Mouse (Mus musculus) small intestine, adult 2 months (tissue): Measurements from ENCODE around the gene Tec. TPM values are rescaled to one million over a fixed set of nuclear protein-coding genes. Genes with fewer than 3 reads are reported as not detected.

ENCODE experiments used
- H3K27ac ChIP-seq: fragments of 200-500 bp; 2 replicates; pipeline ENCODE4 v1.5.1; 2012; ENCODE audit warnings: low read depth, low read length, control low read depth, inconsistent platforms; ENCODE audit not compliant: insufficient read depth
- H3K27me3 ChIP-seq: fragments of 200-500 bp; 2 replicates; pipeline ENCODE4 v1.6.1; 2012; ENCODE audit warnings: mild to moderate bottlenecking, moderate library complexity, low read length, inconsistent platforms; ENCODE audit not compliant: control insufficient read depth, insufficient read depth
- H3K36me3 ChIP-seq: fragments of 200-500 bp; 2 replicates; pipeline ENCODE4 v1.6.1; 2012; ENCODE audit warnings: mild to moderate bottlenecking, low read length, control low read depth, inconsistent platforms; ENCODE audit not compliant: control insufficient read depth, insufficient read depth
- H3K4me1 ChIP-seq: fragments of 200-500 bp; 2 replicates; pipeline ENCODE4 v1.6.1; 2012; ENCODE audit warnings: low read length, inconsistent platforms, mixed read lengths; ENCODE audit not compliant: control insufficient read depth, insufficient read depth, insufficient read length
- H3K4me3 ChIP-seq: fragments of 200-500 bp; 2 replicates; pipeline ENCODE4 v1.5.1; 2012; ENCODE audit warnings: low read depth, mild to moderate bottlenecking, control low read depth, inconsistent platforms, low read length, moderate library complexity
- CTCF ChIP-seq: fragments of 200-500 bp; IDR thresholded peaks from 2 replicates; pipeline ENCODE4 v1.5.1; 2012; ENCODE audit warnings: low read depth, mild to moderate bottlenecking, control low read depth, inconsistent platforms, low read length, moderate library complexity, mixed read lengths; ENCODE audit not compliant: insufficient replicate concordance, insufficient read length; ENCODE audit errors: extremely low read depth
- POLR2A ChIP-seq: fragments of 200-500 bp; IDR thresholded peaks from 2 replicates; pipeline ENCODE4 v1.6.1; 2012; ENCODE audit warnings: low read depth, mild to moderate bottlenecking, control low read depth, inconsistent platforms, low read length, moderate library complexity
- WGBS: fragments of 180-500 bp; shearing (Covaris S2); methylation state at CpG from one replicate; pipeline ENCODE4 v1.1.7; 2018; 5-methylcytosine and 5-hydroxymethylcytosine counted together
- polyA plus RNA-seq: library from polyadenylated mRNA; depleted of rRNA; stranded (reverse); fragments of >200 nt; gene quantifications from 2 replicates; pipeline ENCODE4 v1.2.3, GENCODE M21; 2012

The Tec gene
- polyA plus RNA-seq, 1 experiment: 7.1 TPM

DNA sequence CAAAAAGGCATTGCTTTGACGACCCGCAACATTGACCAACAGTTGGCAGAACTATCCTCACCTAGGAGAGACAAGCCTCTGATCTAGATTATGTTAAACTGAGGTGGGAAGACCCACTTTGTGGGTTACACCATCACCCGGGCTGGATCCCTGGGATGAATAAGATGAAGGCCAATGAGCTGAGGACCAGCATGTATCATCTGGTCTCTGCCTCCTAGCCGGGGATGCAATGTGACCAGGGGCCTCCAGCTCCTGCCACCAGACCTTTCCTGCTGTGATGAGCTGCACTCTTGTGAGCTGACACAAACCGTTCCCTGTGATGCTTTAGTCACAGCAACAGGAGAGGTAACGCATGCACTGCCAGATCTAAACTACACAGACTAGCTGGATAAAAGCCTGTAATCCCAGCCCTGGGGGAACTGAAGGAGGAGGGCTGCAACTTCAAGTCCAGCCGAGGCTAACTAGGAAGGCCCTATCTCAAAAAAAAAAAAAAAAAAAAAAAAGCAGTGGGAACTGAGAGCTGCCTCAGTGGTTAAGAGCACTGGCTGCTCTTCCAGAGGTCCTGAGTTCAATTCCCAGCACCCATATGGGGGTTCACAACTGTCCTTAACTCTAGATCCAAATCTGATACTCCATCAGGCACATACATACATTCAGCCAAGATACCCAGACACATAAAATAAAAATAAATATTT, 15.8 kb downstream of the Tec start:
- no peak for TF ChIP-seq CTCF
- no peak for TF ChIP-seq POLR2A
- peaks cover 36% of the 10 kb centered on the region for H3K4me1 ChIP-seq
- H3K4me3 ChIP-seq: no peak overlapping the region
- no peaks in the 10 kb centered on the region for H3K27me3 ChIP-seq
- 77% methylated on average over 7 of the region's 7 CpGs for WGBS
- no peak overlapping the region for H3K27ac ChIP-seq
- H3K36me3 ChIP-seq: no peaks in the 10 kb centered on the region

DNA sequence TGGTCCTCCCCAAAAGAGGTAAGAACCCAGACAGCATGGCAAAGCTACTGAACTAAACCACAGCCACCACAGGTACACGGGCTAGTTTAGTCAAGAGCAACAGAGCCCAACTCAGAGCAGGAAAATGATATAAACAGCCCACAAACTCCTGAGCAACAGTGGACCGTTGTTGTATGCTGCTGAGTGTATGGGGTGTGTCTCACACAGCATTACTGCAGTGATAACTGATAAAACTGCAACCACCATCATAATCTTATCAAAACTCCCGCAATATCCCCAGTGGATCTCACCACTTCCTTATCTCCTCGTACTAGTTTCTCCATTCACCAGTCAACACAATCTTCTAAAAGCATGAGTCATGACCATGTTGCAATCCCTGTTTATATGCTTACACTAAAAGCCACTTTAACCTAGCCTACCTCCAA, 16.6 kb downstream of the Tec start:
- Histone ChIP-seq H3K36me3 (no peaks in the 10 kb centered on the region), H3K4me1 (peaks cover 32% of the 10 kb centered on the region), H3K27me3 (no peaks in the 10 kb centered on the region), H3K4me3 (no peak overlapping the region), H3K27ac (no peak overlapping the region)
- no peak for TF ChIP-seq POLR2A
- no peak for TF ChIP-seq CTCF
- WGBS: 20% methylated on average over 4 of the region's 4 CpGs

DNA sequence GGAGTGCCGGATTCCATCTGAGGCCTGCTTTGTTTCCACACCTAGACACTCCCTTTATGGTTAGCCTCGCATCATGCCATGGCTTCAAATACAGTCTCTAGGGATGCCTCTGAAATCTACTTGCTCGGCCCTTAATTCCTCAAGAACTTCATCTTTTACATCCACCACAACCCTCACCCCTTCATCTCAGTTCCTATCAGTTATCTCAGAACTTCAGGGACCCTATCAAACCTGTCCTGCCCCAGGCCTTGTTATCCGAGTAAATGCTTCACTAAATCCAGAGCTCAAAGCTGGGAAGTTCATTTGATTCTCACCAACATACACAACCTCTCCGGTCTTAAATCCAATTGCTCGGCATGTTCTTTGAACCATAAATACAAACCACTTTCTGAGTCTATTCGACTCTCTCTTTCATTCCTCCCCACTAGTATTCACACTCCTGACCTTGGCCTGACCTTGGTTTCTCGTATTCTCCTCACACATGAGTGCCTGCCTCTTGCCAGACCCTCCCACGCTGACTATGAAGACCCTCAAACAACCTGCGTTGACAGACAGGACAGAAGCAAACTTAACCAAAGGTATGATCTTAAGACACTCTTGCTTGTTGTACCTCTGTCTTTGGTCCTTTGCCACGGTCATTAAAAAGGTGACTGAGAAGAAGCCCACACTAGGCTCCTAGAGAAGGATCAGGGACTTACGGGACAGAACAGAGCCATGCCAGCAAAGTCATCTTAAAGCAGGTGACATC, 17.2 kb downstream of the Tec start:
- no peak overlapping the region for H3K4me3 ChIP-seq
- no peaks in the 10 kb centered on the region for H3K36me3 ChIP-seq
- H3K4me1 ChIP-seq: peaks cover 28% of the 10 kb centered on the region; the same call in 1 of the 2 replicates
- no peaks in the 10 kb centered on the region for H3K27me3 ChIP-seq
- WGBS: 83% methylated on average over 12 of the region's 12 CpGs
- H3K27ac ChIP-seq: no peak overlapping the region
- TF ChIP-seq CTCF (no peak), POLR2A (no peak)

DNA sequence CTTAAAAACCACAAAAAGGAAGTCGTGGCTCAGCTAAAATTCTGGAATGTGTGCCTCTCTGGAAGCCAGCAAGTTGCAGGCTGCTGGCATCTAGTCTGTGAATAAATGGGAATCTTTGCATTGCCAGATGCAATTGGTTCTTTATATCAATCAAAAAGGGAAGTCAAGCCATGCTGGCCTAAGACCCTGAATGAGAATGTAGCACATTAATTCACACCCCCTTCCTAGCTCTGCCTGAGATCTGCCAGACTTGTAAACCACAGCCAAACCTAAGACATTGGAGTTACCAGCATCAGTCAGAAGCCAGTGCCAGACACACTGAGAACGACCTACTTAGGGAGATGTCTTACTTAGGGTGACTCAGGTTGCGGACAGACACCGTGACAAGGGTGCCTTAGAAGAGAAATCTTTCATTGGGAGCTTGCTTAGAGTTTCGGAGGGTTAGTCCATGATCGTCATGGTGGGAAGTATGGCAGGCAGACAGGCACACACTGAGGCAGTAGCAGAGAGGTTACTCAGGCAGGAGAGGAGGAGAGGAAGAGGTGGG, 19.3 kb downstream of the Tec start:
- Histone ChIP-seq H3K4me1 (peaks cover 31% of the 10 kb centered on the region; the same call in 1 of the 2 replicates), H3K4me3 (no peak overlapping the region), H3K36me3 (no peaks in the 10 kb centered on the region), H3K27me3 (no peaks in the 10 kb centered on the region), H3K27ac (no peak overlapping the region)
- WGBS: 87% methylated on average over 6 of the region's 6 CpGs
- TF ChIP-seq CTCF: no peak
- TF ChIP-seq POLR2A: no peak

DNA sequence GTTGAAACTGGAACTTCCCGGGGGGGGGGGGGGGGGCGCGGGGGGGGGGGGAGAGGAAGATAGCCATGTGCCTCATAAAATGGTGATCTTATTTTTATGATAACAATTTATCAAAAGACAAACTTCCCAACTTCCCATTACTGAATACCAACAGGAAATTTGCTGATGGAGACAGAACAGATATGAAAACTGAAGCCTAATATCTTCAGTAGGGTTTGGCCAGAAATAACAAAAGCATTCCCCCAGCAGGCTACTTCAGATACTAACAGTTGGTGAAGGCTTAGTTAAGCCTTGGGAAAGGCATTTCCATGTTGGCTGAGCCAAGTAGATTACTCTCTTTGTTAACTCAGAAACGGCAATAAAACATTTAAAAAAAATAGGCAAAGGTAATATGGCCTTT, 21.6 kb downstream of the Tec start:
- TF ChIP-seq POLR2A (no peak), CTCF (no peak)
- no peak overlapping the region for H3K27ac ChIP-seq
- H3K27me3 ChIP-seq: no peaks in the 10 kb centered on the region
- WGBS: 10% methylated on average over 2 of the region's 4 CpGs
- no peaks in the 10 kb centered on the region for H3K36me3 ChIP-seq
- H3K4me1 ChIP-seq: peaks cover 29% of the 10 kb centered on the region; the same call in 1 of the 2 replicates
- no peak overlapping the region for H3K4me3 ChIP-seq

DNA sequence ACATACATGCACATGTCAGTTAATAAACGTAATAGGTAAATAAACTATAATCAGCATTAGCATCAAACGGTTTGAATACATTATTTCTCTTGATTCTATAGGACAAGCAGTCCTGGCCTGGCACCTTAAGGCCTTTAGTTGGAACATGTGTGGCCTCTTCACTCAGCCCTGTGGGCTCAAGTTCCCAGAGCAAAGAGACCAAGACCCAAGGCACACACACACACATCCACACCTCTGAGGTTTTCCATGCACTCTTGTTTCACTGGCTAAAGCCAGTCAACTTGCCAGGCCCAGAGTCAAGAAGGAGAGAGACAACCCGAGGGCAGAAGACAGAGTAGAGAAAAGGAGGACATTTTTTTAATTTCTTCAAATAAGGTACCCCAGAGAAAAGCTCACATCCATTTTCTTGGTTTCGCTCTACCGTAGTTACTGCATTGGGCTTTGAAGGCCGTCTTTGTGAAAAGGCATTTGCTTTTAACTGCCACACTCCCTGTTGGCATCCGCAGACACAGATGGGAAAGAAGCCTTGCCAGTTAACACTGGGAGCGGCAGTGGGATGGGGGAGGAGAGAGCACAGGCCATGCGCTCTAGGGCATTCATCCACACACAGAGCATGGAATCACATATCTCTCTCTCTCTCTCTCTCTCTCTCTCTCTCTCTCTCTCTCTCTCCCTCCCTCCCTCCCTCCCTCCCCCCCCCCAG, 22.2 kb downstream of the Tec start:
- no peaks in the 10 kb centered on the region for H3K27me3 ChIP-seq
- WGBS: 57% methylated on average over 9 of the region's 9 CpGs
- peaks cover 23% of the 10 kb centered on the region; the same call in 1 of the 2 replicates for H3K4me1 ChIP-seq
- TF ChIP-seq CTCF (no peak), POLR2A (no peak)
- no peak overlapping the region for H3K27ac ChIP-seq
- H3K4me3 ChIP-seq: no peak overlapping the region
- no peaks in the 10 kb centered on the region for H3K36me3 ChIP-seq

DNA sequence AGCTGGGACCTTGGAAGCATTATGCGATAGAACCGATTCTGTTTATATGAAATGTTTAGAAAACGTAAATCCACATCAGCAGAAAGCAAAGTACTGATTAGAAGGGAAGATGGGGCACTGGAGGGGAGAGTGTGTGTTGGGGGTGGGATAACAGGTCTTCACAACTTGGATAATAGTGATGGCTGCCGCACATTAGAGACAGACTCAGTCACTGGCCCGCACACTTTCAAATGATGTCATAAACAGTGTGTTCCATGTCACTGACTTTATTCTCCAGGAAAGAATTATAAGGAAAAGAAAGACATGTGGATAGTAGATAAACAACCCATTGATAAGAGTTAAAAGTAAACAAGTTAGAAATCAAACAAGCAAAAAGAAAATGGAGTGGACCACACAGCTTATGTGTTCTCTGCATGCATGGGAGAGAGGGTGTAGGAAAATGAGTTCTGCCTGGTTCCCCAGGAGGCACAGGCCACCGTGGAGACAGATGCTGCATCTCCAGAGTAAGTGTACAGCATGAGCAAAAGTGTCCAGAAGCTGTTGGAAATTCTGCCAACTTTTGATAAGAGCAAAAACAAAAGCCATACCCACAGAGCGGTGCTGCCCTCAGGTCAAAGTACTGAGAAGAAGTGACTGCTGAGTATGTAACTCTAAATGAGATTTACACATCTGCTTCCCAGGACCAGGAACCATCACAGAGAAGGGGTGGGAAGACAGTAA, 23.3 kb downstream of the Tec start:
- H3K27ac ChIP-seq: no peak overlapping the region; the same call in 1 of the 2 replicates
- H3K4me1 ChIP-seq: peaks cover 23% of the 10 kb centered on the region; the same call in 1 of the 2 replicates
- no peaks in the 10 kb centered on the region for H3K36me3 ChIP-seq
- no peak for TF ChIP-seq CTCF
- no peak for TF ChIP-seq POLR2A
- 41% methylated on average over 7 of the region's 7 CpGs for WGBS
- no peaks in the 10 kb centered on the region for H3K27me3 ChIP-seq
- no peak overlapping the region for H3K4me3 ChIP-seq
